Mouse (Mus musculus) heart, postnatal 36 days (tissue): ENCODE results near the gene D130043K22Rik. TPM values are rescaled to one million over a fixed set of nuclear protein-coding genes. Genes with fewer than 3 reads are reported as not detected.

Experiments
- DNase-seq, 2 experiments: peaks; one replicate each; pipeline ENCODE4 v3.0.0; 2021 to 2022
- intact Hi-C: fragments of 180-260 bp; cut with DNase I; formaldehyde crosslinking; loops from one replicate; pipeline ENCODE4 v1.15.1; 2025
- total RNA-seq, 2 experiments: library from RNA; stranded (reverse); gene quantifications; 2 replicates each; pipeline ENCODE4 v1.2.3; 2021

Gene D130043K22Rik
- total RNA-seq, 2 experiments from 2014 or later = not detected

- DNase-seq = peak; percentile 76 to 78
- intact Hi-C loops = loop anchor here (1.0 kb wide), 1 partner anchor 50 kb away; no protein-coding TSS in a partner anchor
These were observed 93.7 kb downstream of the D130043K22Rik start for GRCm38 (mm10) chr13:24938683-24939082.

GRCm38 (mm10) chr13:24939472-24939871 lies 94.5 kb downstream of the D130043K22Rik start:
- intact Hi-C loops = no loop called here

DNA sequence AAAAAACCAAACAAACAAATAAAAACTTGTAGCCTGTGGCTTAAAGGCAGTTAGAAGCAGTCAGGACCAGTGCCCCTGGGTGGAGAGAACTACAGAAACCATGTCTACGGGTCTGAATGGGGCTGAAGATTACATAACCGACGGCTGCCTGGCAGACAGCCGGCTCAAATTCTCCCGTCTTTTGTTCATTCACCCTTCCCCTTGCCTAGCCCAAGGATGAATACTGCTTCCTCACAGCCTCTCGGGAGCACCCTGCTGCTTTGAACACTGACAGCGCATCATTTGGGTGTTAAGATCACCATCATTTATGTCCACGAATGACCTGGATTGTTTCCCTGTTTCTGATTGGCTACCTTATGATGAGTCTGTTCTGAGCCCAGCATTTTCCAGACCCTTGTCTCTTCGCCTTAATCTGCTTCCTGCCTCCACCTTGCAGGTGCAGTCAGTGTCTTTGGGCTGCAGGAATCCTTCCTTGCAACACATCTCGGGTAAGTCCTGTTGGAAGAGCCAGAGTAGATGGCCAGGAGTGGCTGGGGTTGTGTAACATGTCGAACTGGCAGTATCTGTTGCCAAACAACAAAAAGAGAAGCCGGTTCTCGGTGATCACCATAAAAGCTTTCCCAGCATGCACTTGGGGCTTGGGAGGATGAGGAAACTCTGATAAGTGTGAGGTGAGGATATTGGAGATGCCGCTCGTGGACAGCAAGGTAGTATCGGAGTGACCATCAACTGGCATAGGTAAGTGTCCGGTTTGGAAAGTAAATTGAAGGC lies 97.8 kb downstream of the D130043K22Rik start, which contains the start of gene Gpld1:
Gene Gpld1 (plus strand): TSS at position 641 of the 771 bp plus-strand sequence.
- intact Hi-C loops = no loop called here
- no peak for DNase-seq

More at GRCm38 (mm10) chr13:24939472-24939871, 94.5 kb downstream of the D130043K22Rik start:
- no peak for DNase-seq

- no peak for DNase-seq
- intact Hi-C loops = no loop called here
These were observed 98.4 kb downstream of the D130043K22Rik start for GRCm38 (mm10) chr13:24943303-24943702.

- DNase-seq = no peak
These were observed 100.6 kb downstream of the D130043K22Rik start for GRCm38 (mm10) chr13:24945567-24945966.

GRCm38 (mm10) chr13:24947158-24947557 lies 102.2 kb downstream of the D130043K22Rik start:
- intact Hi-C loops = no loop called here

More at GRCm38 (mm10) chr13:24945567-24945966, 100.6 kb downstream of the D130043K22Rik start:
- intact Hi-C loops = no loop called here

DNA sequence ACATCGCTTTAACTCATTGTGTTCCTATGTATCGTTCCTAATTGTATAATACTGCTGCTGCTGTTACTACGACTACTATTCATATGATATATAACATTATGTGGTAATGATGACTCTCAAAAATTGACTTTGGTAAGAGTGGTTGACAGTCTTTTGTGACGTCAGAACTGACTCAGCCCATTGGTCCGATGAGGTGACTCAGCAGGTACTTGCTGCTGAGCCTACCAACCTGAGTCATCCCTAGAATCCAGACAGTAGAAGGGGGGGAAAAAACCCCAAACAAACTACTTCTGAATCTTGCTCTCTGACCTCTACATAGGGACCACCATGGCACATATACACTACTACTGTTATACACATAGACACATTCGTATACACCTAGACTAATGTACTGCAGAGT lies 103.9 kb downstream of the D130043K22Rik start:
- no peak for DNase-seq
- intact Hi-C loops = no loop called here

More at GRCm38 (mm10) chr13:24947158-24947557, 102.2 kb downstream of the D130043K22Rik start:
- no peak for DNase-seq

Other genes with a start within 250 kb of the D130043K22Rik start
- gene Armh2, start 103.9 kb upstream of the D130043K22Rik start, total RNA-seq = not detected
- gene Gmnn, start 83.2 kb upstream of the D130043K22Rik start, total RNA-seq = 10 to 100 TPM; 48.5 to 52.9 TPM
- 100 to 1,000 TPM; 136 to 147 TPM for gene BC005537, start 43.5 kb upstream of the D130043K22Rik start, total RNA-seq
- gene Acot13, start 13.6 kb upstream of the D130043K22Rik start, total RNA-seq = 100 to 1,000 TPM; 418 to 460 TPM
- gene Tdp2, start 13.5 kb upstream of the D130043K22Rik start, total RNA-seq = 10 to 100 TPM; 14.6 to 17.0 TPM
- gene Aldh5a1, start 92.5 kb downstream of the D130043K22Rik start, total RNA-seq = 10 to 100 TPM; 23.4 to 26.5 TPM
- gene Gpld1, start 98.0 kb downstream of the D130043K22Rik start, total RNA-seq = 1 to 10 TPM; 1.4 to 2.5 TPM
- gene Mrs2, start 175.2 kb downstream of the D130043K22Rik start, total RNA-seq = 10 to 100 TPM; 45.8 to 49.0 TPM
- not detected for gene Dcdc2a, start 210.9 kb downstream of the D130043K22Rik start, total RNA-seq